Comparison of ENCODE assay signal across 28 mouse cellular contexts in genomic region chr7:80598436-80598985, GRCm38 (mm10).
DNase-seq lines count a peak whose midpoint lies in the region; ATAC-seq and TF ChIP-seq lines count a peak whose summit lies in the region.
"Had no signal": no experiment of that assay in that cellular context is flagged by ENCODE, and none has a peak within 500 bp of the region (broad histone marks: within the 10 kb centered on the region; RNA-seq: fewer than 3 reads in every experiment).

No protein-coding gene starts in this region.

- DNase-seq in 3T3-L1 (ENCODE audit: low read depth, low spot score): peak; percentile 12
- peak; percentile 14 for DNase-seq in 416B (ENCODE audit: low read depth)
- peak; percentile 33 for DNase-seq in Patski (ENCODE audit: low read depth, low spot score)
- no peak for DNase-seq in liver, embryonic 14.5 days (ENCODE audit: low read depth in 3 of 3, low spot score in 3 of 3)
- no peak for DNase-seq in cerebellum, postnatal 14 days
- DNase-seq in frontal cortex, postnatal 36 days (ENCODE audit: low spot score in 2 of 2): no peak
- DNase-seq in gastrocnemius, postnatal 36 days: no peak
- DNase-seq: adrenal gland, postnatal 10 days; cerebellum, adult 11 months; cerebellum, adult 9-10 months; gastrocnemius, postnatal 10 days; kidney, postnatal 25 days; right cerebral cortex, postnatal 25 days; spleen, adult 18-20 months; thymus, adult 18-20 months; thymus, postnatal 4 days had no signal

- no peak for TF ChIP-seq EP300 in liver, embryonic 14.5 days (IDR thresholded peaks at IDR 0.05; ENCODE audit: low read depth)

- H3K4me2 ChIP-seq in liver, embryonic 14.5 days (ENCODE audit: low read depth): no peak overlapping the region
- H3K4me2 ChIP-seq: heart, embryonic 11.5 days; hindbrain, embryonic 14.5 days; kidney, embryonic 15.5 days; limb, embryonic 15.5 days; lung, embryonic 15.5 days; midbrain, embryonic 15.5 days had no signal

- 61% methylated on average over 13 of the region's 13 CpGs for WGBS in liver, embryonic 14.5 days (ENCODE audit: insufficient replicate concordance)

- intact Hi-C loops in gastrocnemius, postnatal 36 days (cut with DNase I): no loop called here

- H3K36me3 ChIP-seq in liver, embryonic 14.5 days (replicated peaks; ENCODE audit: control insufficient read depth, insufficient read depth, low read depth): no peaks in the 10 kb centered on the region; the same call in 1 of the 2 replicates

- H3K4me3 ChIP-seq in liver, embryonic 14.5 days (ENCODE audit: insufficient read depth in 1 of 2, low read depth in 2 of 2, low read length in 2 of 2): no peak overlapping the region
- H3K4me3 ChIP-seq: erythroblast, embryonic 14.5 days; kidney, embryonic 15.5 days; layer of hippocampus, adult 2 months; limb, embryonic 10.5 days; limb, embryonic 15.5 days; lung, embryonic 15.5 days; midbrain, embryonic 10.5 days; midbrain, embryonic 15.5 days had no signal

- no peak for TF ChIP-seq CTCF in Patski (IDR thresholded peaks at IDR 0.05)
- no peak for TF ChIP-seq CTCF in liver, embryonic 14.5 days (IDR thresholded peaks at IDR 0.05; ENCODE audit: low read depth)

- CTCF ChIA-PET in Patski (lab: Charles Lee): no interaction called here

- no peaks in the 10 kb centered on the region for H3K27me3 ChIP-seq in Patski
- H3K27me3 ChIP-seq in liver, embryonic 14.5 days (ENCODE audit: control insufficient read depth, insufficient read depth, low read length): no peaks in the 10 kb centered on the region
- H3K27me3 ChIP-seq: kidney, embryonic 15.5 days; limb, embryonic 15.5 days; lung, embryonic 15.5 days; midbrain, embryonic 15.5 days had no signal

- in situ Hi-C loops in Patski (cut with MboI; ENCODE audit: low pct_unique_long_range_greater_than_20kb): loop anchor here (25.0 kb wide), 1 partner anchor 461 kb away; no protein-coding TSS in a partner anchor

- H3K4me1 ChIP-seq in liver, embryonic 14.5 days (replicated peaks; ENCODE audit: control insufficient read depth in 2 of 2, insufficient read depth in 2 of 2, low read length in 1 of 2): peaks cover 0 to 4% of the 10 kb centered on the region in 2 experiments; a peak in 1 of 4 replicates
- H3K4me1 ChIP-seq: kidney, embryonic 15.5 days; limb, embryonic 10.5 days; limb, embryonic 15.5 days; lung, embryonic 15.5 days; midbrain, embryonic 10.5 days; midbrain, embryonic 15.5 days had no signal

- H3K27ac ChIP-seq in liver, embryonic 14.5 days: no peak overlapping the region
- H3K27ac ChIP-seq: hindbrain, embryonic 14.5 days; kidney, embryonic 15.5 days; layer of hippocampus, adult 2 months; limb, embryonic 10.5 days; limb, embryonic 15.5 days; lung, embryonic 15.5 days; midbrain, embryonic 10.5 days; midbrain, embryonic 15.5 days had no signal

- POLR2A ChIA-PET in Patski (lab: Charles Lee): no interaction called here

- no peaks in the 10 kb centered on the region for H3K9me3 ChIP-seq in liver, embryonic 14.5 days (ENCODE audit: control insufficient read depth, low read length)
- H3K9me3 ChIP-seq: kidney, embryonic 15.5 days; limb, embryonic 10.5 days; limb, embryonic 15.5 days; lung, embryonic 15.5 days; midbrain, embryonic 10.5 days; midbrain, embryonic 15.5 days had no signal

- ATAC-seq in Patski: no peak
- peak; percentile 68 for ATAC-seq in liver, embryonic 14.5 days (ENCODE audit: insufficient read depth)
- ATAC-seq: forebrain, embryonic 16.5 days; intestine, postnatal 0 days; midbrain, embryonic 15.5 days had no signal

- no peak overlapping the region for H3K9ac ChIP-seq in liver, embryonic 14.5 days (replicated peaks)
- H3K9ac ChIP-seq: hindbrain, embryonic 14.5 days; kidney, embryonic 15.5 days; limb, embryonic 15.5 days; lung, embryonic 15.5 days; midbrain, embryonic 15.5 days had no signal

Comparison
In these comparisons a context has a peak if more than half of its experiments do, and no peak if none do; other contexts are left out.
1. DNase-seq: peak in 3T3-L1 (single experiment), 416B (single experiment) and Patski (single experiment); none in liver, embryonic 14.5 days (0 of 3), cerebellum, postnatal 14 days (0 of 2), frontal cortex, postnatal 36 days (0 of 2) and gastrocnemius, postnatal 36 days (0 of 2).